Mouse (Mus musculus) thymus, adult 2 months (tissue): ENCODE data around the gene Foxk1.

Experiments used
- CTCF ChIP-seq: fragments of 200-500 bp; IDR thresholded peaks from 2 replicates; pipeline ENCODE4 v1.5.1; 2012; ENCODE audit warnings: mild to moderate bottlenecking, control low read depth, low read length, moderate library complexity, borderline replicate concordance; ENCODE audit not compliant: control insufficient read depth, poor library complexity, insufficient read depth; ENCODE audit errors: extremely low read depth
- POLR2A ChIP-seq: fragments of 200-500 bp; IDR thresholded peaks from 2 replicates; pipeline ENCODE4 v1.6.1; 2012; ENCODE audit warnings: mild to moderate bottlenecking, low read length, control low read depth, moderate library complexity; ENCODE audit not compliant: control insufficient read depth, poor library complexity, insufficient read depth; ENCODE audit errors: extremely low read depth

GRCm38 (mm10) chr5:142394602-142395252, 6.6 kb upstream of the Foxk1 start:
- TF ChIP-seq CTCF = no peak
- no peak for TF ChIP-seq POLR2A
